Mouse (Mus musculus): ENCODE measurements at regions not wholly inside any gene's neighbourhood (a gene's known extent, or its start where the extent isn't known, plus 50 kb on each side); places are given as distances from the start of the nearest gene placed in this dataset.

- H3K9ac ChIP-seq: no peak overlapping the region
- H3K4me2 ChIP-seq (replicated peaks): no peak overlapping the region
- H3K9me3 ChIP-seq (replicated peaks): no peaks in the 10 kb centered on the region
- WGBS: 90% methylated on average over 1 of the region's 1 CpGs
- H3K27me3 ChIP-seq: no peaks in the 10 kb centered on the region
- no peak for ATAC-seq (ENCODE audit: insufficient number of reproducible peaks, low FRiP score, low TSS enrichment, low read depth)
- H3K4me1 ChIP-seq: no peaks in the 10 kb centered on the region
- no peak overlapping the region for H3K4me3 ChIP-seq (replicated peaks)
- H3K27ac ChIP-seq (replicated peaks): no peak overlapping the region
- no peaks in the 10 kb centered on the region for H3K36me3 ChIP-seq
These were observed 126.3 kb upstream of the Itgb1 start for GRCm38 (mm10) chr8:128559004-128559662.

GRCm38 (mm10) chr8:128560418-128560817 is 125.0 kb upstream of the Itgb1 start:
- H3K9me3 ChIP-seq (replicated peaks): no peaks in the 10 kb centered on the region
- H3K9ac ChIP-seq: no peak overlapping the region
- H3K4me3 ChIP-seq (replicated peaks): no peak overlapping the region
- WGBS: 72% methylated on average over 2 of the region's 2 CpGs
- no peaks in the 10 kb centered on the region for H3K36me3 ChIP-seq
- H3K4me2 ChIP-seq (replicated peaks): no peak overlapping the region
- H3K4me1 ChIP-seq: no peaks in the 10 kb centered on the region
- H3K27ac ChIP-seq (replicated peaks): no peak overlapping the region
- H3K27me3 ChIP-seq: no peaks in the 10 kb centered on the region
- no peak for ATAC-seq (ENCODE audit: insufficient number of reproducible peaks, low FRiP score, low TSS enrichment, low read depth)

GRCm38 (mm10) chr8:128561016-128561415 is 124.4 kb upstream of the Itgb1 start:
- no peak overlapping the region for H3K4me2 ChIP-seq (replicated peaks)
- H3K36me3 ChIP-seq: no peaks in the 10 kb centered on the region
- no peak overlapping the region for H3K4me3 ChIP-seq (replicated peaks)
- H3K9ac ChIP-seq: no peak overlapping the region
- H3K9me3 ChIP-seq (replicated peaks): no peaks in the 10 kb centered on the region
- no peaks in the 10 kb centered on the region for H3K4me1 ChIP-seq
- no peak overlapping the region for H3K27ac ChIP-seq (replicated peaks)
- ATAC-seq (ENCODE audit: insufficient number of reproducible peaks, low FRiP score, low TSS enrichment, low read depth): no peak
- WGBS: 86% methylated on average over 1 of the region's 1 CpGs
- no peaks in the 10 kb centered on the region for H3K27me3 ChIP-seq

GRCm38 (mm10) chr8:128562625-128563024 is 122.8 kb upstream of the Itgb1 start:
- Histone ChIP-seq H3K9me3 (replicated peaks) (no peaks in the 10 kb centered on the region), H3K36me3 (no peaks in the 10 kb centered on the region), H3K9ac (no peak overlapping the region), H3K27ac (replicated peaks) (no peak overlapping the region), H3K4me3 (replicated peaks) (no peak overlapping the region), H3K4me2 (replicated peaks) (no peak overlapping the region), H3K4me1 (no peaks in the 10 kb centered on the region), H3K27me3 (no peaks in the 10 kb centered on the region)
- ATAC-seq (ENCODE audit: insufficient number of reproducible peaks, low FRiP score, low TSS enrichment, low read depth): no peak
- 55% methylated on average over 3 of the region's 3 CpGs for WGBS

- H3K36me3 ChIP-seq: no peaks in the 10 kb centered on the region
- 41% methylated on average over 3 of the region's 3 CpGs for WGBS
- no peak overlapping the region for H3K4me2 ChIP-seq (replicated peaks)
- H3K4me3 ChIP-seq (replicated peaks): no peak overlapping the region
- H3K27ac ChIP-seq (replicated peaks): no peak overlapping the region
- no peaks in the 10 kb centered on the region for H3K4me1 ChIP-seq
- H3K9me3 ChIP-seq (replicated peaks): no peaks in the 10 kb centered on the region
- no peak overlapping the region for H3K9ac ChIP-seq
- no peak for ATAC-seq (ENCODE audit: insufficient number of reproducible peaks, low FRiP score, low TSS enrichment, low read depth)
- H3K27me3 ChIP-seq: no peaks in the 10 kb centered on the region
These were observed 121.7 kb upstream of the Itgb1 start for GRCm38 (mm10) chr8:128563744-128564143.

GRCm38 (mm10) chr8:128572291-128572690 is 113.2 kb upstream of the Itgb1 start:
- Histone ChIP-seq H3K4me2 (replicated peaks) (no peak overlapping the region), H3K9me3 (replicated peaks) (no peaks in the 10 kb centered on the region), H3K27ac (replicated peaks) (no peak overlapping the region), H3K4me3 (replicated peaks) (no peak overlapping the region), H3K9ac (no peak overlapping the region), H3K27me3 (no peaks in the 10 kb centered on the region), H3K4me1 (no peaks in the 10 kb centered on the region), H3K36me3 (no peaks in the 10 kb centered on the region)
- ATAC-seq (ENCODE audit: insufficient number of reproducible peaks, low FRiP score, low TSS enrichment, low read depth): no peak

- Histone ChIP-seq H3K9me3 (replicated peaks) (no peaks in the 10 kb centered on the region), H3K27ac (replicated peaks) (no peak overlapping the region), H3K9ac (no peak overlapping the region), H3K4me1 (0 out of 2 replicates have a peak, but pooled peaks cover 5% of the 10 kb centered on the region), H3K27me3 (no peaks in the 10 kb centered on the region), H3K4me3 (replicated peaks) (no peak overlapping the region), H3K4me2 (replicated peaks) (no peak overlapping the region), H3K36me3 (no peaks in the 10 kb centered on the region)
- 73% methylated on average over 2 of the region's 2 CpGs for WGBS
- no peak for ATAC-seq (ENCODE audit: insufficient number of reproducible peaks, low FRiP score, low TSS enrichment, low read depth)
These were observed 91.3 kb upstream of the Itgb1 start for GRCm38 (mm10) chr8:128594114-128594513.

- Histone ChIP-seq H3K9me3 (replicated peaks) (no peaks in the 10 kb centered on the region), H3K4me2 (replicated peaks) (no peak overlapping the region), H3K4me3 (replicated peaks) (no peak overlapping the region), H3K36me3 (no peaks in the 10 kb centered on the region), H3K27ac (replicated peaks) (no peak overlapping the region), H3K27me3 (no peaks in the 10 kb centered on the region), H3K9ac (no peak overlapping the region), H3K4me1 (0 out of 2 replicates have a peak, but pooled peaks cover 5% of the 10 kb centered on the region)
- 53% methylated on average over 1 of the region's 1 CpGs for WGBS
- peak; percentile 39; the same call in 1 of the 2 replicates for ATAC-seq (ENCODE audit: insufficient number of reproducible peaks, low FRiP score, low TSS enrichment, low read depth)
These were observed 90.7 kb upstream of the Itgb1 start for GRCm38 (mm10) chr8:128594780-128595179.

GRCm38 (mm10) chr8:128605588-128605987 is 79.9 kb upstream of the Itgb1 start:
- H3K9ac ChIP-seq: no peak overlapping the region
- no peak overlapping the region for H3K4me3 ChIP-seq (replicated peaks)
- ATAC-seq (ENCODE audit: insufficient number of reproducible peaks, low FRiP score, low TSS enrichment, low read depth): no peak
- H3K4me1 ChIP-seq: no peaks in the 10 kb centered on the region
- H3K9me3 ChIP-seq (replicated peaks): no peaks in the 10 kb centered on the region
- no peaks in the 10 kb centered on the region for H3K36me3 ChIP-seq
- H3K4me2 ChIP-seq (replicated peaks): no peak overlapping the region
- WGBS: 81% methylated on average over 3 of the region's 3 CpGs
- no peaks in the 10 kb centered on the region for H3K27me3 ChIP-seq
- H3K27ac ChIP-seq (replicated peaks): no peak overlapping the region

GRCm38 (mm10) chr8:128608876-128609275 is 76.6 kb upstream of the Itgb1 start:
- Histone ChIP-seq H3K4me1 (no peaks in the 10 kb centered on the region), H3K27me3 (no peaks in the 10 kb centered on the region), H3K4me3 (replicated peaks) (no peak overlapping the region), H3K9me3 (replicated peaks) (no peaks in the 10 kb centered on the region), H3K36me3 (no peaks in the 10 kb centered on the region), H3K27ac (replicated peaks) (no peak overlapping the region), H3K4me2 (replicated peaks) (no peak overlapping the region), H3K9ac (no peak overlapping the region)
- ATAC-seq (ENCODE audit: insufficient number of reproducible peaks, low FRiP score, low TSS enrichment, low read depth): no peak
- 57% methylated on average over 2 of the region's 2 CpGs for WGBS

- no peaks in the 10 kb centered on the region for H3K27me3 ChIP-seq
- H3K4me1 ChIP-seq: no peaks in the 10 kb centered on the region
- no peak overlapping the region for H3K27ac ChIP-seq (replicated peaks)
- no peak overlapping the region for H3K4me2 ChIP-seq (replicated peaks)
- 60% methylated on average over 5 of the region's 5 CpGs for WGBS
- H3K4me3 ChIP-seq (replicated peaks): no peak overlapping the region
- no peaks in the 10 kb centered on the region for H3K36me3 ChIP-seq
- no peaks in the 10 kb centered on the region for H3K9me3 ChIP-seq (replicated peaks)
- no peak for ATAC-seq (ENCODE audit: insufficient number of reproducible peaks, low FRiP score, low TSS enrichment, low read depth)
- H3K9ac ChIP-seq: no peak overlapping the region
These were observed 72.8 kb upstream of the Itgb1 start for GRCm38 (mm10) chr8:128612607-128613006.

GRCm38 (mm10) chr8:128617854-128618253 is 67.6 kb upstream of the Itgb1 start:
- no peak overlapping the region for H3K4me3 ChIP-seq (replicated peaks)
- WGBS: 41% methylated on average over 1 of the region's 1 CpGs
- H3K9ac ChIP-seq: no peak overlapping the region
- H3K27ac ChIP-seq (replicated peaks): no peak overlapping the region
- H3K36me3 ChIP-seq: no peaks in the 10 kb centered on the region
- H3K27me3 ChIP-seq: no peaks in the 10 kb centered on the region
- H3K9me3 ChIP-seq (replicated peaks): no peaks in the 10 kb centered on the region
- no peak for ATAC-seq (ENCODE audit: insufficient number of reproducible peaks, low FRiP score, low TSS enrichment, low read depth)
- no peaks in the 10 kb centered on the region for H3K4me1 ChIP-seq
- H3K4me2 ChIP-seq (replicated peaks): no peak overlapping the region
